Mouse (Mus musculus): ENCODE results near the gene Rbfox1. TPM values are rescaled to one million over a fixed set of nuclear protein-coding genes. Genes with fewer than 3 reads are reported as not detected.
A peak's percentile ranks its signal among the peaks of the same experiment; 100 is the strongest.

Gene Rbfox1
- total RNA-seq, 2 experiments from 2014 or later: 381 to 430 TPM

DNA sequence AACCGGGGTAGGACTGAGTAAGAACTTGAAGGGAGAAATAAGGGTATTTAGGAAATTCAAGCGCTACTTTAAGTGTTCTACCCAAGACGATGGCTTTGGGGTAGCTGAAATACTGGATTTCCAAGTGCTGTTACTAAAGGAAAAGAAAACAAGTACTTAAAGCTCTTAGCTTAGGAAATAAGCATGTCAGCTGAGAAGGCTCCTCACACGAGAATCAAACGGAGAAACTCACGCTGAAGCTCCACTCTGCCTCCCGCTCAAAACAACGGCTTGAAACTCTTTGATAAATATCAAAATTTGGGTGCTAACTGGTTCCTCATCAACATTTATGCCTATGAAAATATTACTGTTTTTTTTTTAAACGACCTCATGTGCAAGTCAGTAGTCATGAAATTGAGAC lies 1166.8 kb downstream of the Rbfox1 start:
- no peak for DNase-seq (ENCODE audit: extremely low spot score in 1 of 2, low spot score in 1 of 2)

DNA sequence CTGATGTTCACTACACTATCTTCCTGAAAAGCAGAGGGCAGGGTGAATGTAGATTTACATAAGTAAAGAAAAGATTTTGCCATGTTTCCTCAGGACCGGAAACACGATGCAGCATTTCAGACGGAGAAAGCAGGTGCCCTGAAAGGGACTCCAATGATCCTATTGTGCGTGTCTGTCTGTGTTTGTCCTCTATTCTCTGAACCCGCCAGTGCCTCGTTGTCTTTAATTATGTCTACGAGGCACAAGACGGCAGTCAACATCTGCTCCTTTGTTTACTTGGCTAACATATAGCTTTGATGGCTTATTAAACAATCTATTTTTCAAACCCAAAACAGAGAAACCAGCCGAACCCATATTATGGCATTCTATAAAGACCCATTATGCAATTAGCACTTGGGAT lies 1167.3 kb downstream of the Rbfox1 start:
- DNase-seq (ENCODE audit: extremely low spot score in 1 of 2, low spot score in 1 of 2): no peak

DNA sequence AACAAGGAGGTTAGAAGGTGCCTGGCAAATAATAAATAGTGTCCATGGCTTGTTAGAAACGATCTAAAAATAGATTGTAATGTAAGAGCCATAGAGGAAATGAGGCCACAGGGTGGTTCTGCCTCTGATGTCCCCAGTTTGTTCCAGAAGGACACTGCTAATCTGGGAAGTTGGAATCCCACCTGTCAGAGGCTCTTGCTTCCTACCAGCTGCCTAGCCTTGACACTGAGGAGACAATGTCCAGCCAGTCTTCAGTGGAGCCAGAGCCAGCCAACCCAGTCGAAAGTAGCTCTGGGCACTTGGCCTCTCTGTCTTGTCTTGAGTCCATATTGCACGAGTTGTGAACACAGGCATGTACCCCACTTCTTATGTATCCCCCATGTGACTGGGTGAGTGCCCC lies 1172.6 kb downstream of the Rbfox1 start:
- no peak for DNase-seq (ENCODE audit: extremely low spot score in 1 of 2, low spot score in 1 of 2)

DNA sequence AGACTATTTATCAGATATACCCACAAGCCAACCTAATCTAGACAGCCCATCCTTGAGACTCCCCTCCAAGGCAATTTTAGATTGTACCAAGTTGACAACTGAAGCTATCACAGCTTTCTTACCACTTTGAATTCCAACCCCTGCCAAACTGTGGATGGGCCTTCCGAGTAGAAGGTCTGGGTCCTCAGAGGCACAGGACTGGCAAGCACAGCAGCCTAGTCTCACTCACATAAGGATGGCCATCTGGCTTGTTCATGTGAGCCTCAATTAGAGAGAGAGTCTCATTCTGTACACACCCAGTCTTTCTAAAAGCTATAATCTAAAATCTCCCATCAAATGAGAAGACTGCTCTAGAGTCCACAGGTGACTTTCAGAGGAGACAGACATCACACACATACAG lies 1173.4 kb downstream of the Rbfox1 start:
- DNase-seq (ENCODE audit: extremely low spot score in 1 of 2, low spot score in 1 of 2): no peak

DNA sequence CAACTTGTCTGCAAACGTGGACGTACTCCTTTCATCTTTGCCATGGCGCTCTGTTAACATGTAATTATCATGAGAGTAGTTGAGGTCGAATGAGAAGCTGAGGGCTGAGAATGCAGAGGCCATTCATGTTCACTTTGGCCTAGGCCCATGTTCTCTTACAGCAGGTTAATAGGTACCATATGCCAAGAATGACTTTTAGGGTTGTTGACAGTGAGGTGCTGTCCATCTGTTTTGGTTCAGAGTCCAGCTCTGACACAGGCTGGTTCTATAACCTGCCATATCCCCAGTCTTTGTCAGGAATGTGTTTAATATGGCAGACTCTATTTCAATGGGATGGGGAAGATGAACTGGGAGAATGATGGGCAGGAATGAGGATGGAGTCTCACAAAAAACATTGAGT lies 1174.4 kb downstream of the Rbfox1 start:
- DNase-seq (ENCODE audit: extremely low spot score in 1 of 2, low spot score in 1 of 2): no peak

DNA sequence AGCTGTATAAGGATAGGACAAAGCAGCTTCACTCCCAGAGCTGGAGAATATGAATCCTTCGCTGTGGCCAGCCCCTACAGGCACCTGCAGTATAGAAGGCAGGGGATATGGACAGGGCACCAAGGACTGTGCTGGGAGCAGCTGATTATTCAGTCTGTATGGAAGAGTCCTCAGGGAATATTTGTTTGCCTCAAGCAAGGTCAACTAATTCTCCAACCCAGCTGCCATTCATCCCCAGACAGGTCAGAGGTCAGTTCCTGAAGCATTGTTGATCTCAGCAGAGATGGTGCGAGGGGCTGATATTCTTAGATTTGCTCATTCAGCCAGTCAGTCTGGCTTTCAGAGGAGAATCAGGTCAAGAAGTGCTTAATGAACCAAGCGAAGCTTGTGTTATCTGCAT lies 1175.7 kb downstream of the Rbfox1 start:
- no peak for DNase-seq (ENCODE audit: extremely low spot score in 1 of 2, low spot score in 1 of 2)

DNA sequence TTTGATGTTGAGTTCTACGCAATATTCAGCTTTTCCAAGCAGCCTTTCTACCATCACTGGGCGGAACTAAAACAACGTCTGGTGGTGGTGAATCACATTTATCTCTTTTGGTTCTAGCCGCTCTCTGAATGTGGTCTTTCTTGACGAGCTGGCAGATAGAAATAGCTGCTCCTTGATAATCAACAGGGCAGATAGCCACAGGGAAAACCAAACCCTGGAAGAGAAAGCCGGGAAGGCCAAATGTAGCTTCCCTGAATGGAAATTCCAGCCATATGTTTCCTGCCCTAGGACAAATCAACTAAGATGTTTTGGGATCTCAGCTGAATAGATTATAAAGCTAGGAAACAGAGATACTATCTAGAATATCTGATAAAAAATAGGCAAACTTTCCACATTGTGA lies 1177.4 kb downstream of the Rbfox1 start:
- DNase-seq (ENCODE audit: extremely low spot score in 1 of 2, low spot score in 1 of 2): no peak

DNA sequence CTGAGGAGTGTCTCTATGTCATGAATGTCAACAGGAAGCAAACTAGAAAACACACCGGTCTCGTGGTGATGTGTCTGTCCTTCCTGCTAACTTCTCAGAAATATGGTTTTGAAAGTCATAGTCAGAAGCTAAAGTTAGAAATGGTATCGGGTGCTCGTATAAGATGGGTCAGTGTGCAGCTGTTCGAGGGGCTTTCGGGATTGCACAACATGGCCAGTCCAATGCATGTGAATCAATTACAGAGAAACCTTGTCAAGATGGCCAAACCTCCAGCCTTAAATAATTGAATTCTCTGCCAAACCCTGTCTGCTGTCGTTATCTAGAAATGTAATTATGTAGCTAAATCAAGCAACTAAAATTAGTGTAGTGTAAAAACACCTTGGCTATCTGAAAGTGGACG lies 1182.0 kb downstream of the Rbfox1 start:
- no peak for DNase-seq (ENCODE audit: extremely low spot score in 1 of 2, low spot score in 1 of 2)

DNA sequence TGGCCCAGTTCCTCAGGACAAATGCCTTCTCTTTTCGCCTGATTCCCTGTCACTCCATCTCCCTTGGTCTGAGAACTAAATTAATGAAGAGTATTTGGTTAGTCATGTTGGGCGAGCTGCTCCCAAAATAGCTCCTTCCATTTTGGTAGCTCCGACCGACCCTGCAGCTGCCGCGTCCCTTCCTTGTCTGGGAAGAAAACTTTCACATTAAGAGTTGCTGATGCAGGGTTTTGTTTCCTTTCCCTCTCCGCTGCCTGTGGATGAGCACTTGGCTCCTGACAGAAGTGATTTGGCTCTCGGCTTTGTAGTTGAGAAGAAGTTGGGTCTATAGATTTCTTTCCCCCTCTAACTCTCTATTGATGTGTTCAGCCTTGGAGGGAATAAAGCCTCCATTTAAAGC lies 1184.4 kb downstream of the Rbfox1 start:
- no peak for DNase-seq (ENCODE audit: extremely low spot score in 1 of 2, low spot score in 1 of 2)

DNA sequence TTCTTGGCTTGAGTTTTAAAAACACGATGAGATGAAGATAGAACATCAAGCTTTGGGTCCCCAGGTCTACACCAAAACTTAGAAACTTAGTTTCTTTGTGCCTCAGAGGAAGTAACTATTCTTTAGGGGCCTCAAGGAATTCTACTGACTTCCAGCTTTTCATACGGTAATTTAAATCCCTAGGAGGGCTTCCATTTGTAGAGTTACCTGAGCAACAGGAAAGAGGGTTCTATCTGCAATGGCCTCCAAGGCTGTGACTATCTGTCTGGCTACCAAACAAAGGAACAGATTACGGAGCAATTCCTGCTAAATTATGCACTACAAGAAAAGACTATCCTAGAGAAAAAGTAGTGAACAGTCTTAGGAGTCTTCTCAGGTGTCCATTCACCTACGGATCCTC lies 1189.6 kb downstream of the Rbfox1 start:
- no peak for DNase-seq (ENCODE audit: extremely low spot score in 1 of 2, low spot score in 1 of 2)

DNA sequence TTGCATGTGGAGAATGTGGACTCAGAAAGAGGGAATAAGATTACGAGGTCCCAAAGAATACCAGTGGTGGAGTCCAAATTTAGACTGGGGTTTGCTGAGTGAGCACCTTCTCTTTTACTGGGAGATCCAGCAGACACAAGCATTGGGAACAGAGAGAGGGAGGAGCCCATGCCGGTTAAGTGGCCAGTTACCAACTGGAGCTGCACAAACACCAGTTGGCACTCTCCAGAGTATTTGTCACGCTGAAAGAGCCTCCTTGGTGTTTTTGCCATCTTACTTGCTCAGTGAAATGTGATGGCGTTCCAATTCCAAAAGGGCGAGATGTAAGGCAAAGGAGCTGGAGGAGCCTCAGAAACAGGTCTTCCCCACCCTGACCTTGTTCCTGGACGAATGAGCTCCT lies 1190.6 kb downstream of the Rbfox1 start:
- no peak for DNase-seq (ENCODE audit: extremely low spot score in 1 of 2, low spot score in 1 of 2)

DNA sequence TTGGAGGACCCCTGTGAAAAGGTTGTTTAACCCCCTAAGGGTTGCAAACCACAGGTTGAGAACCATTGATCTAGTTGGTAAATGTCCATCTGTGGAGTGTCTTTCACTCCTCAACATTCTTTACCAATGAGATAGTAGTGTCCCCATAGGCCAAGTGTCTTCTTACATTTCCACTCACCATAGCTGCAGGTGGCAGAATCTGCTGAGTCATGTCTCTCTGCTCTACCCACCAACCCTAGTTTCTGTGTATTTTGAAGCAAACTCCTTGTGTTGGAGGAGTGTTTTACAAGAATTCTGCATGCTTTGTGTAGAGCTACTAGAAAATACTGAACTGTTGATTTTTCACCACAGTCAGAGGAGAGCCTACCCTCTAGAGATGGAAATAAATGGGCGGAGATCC lies 1191.2 kb downstream of the Rbfox1 start:
- DNase-seq (ENCODE audit: extremely low spot score in 1 of 2, low spot score in 1 of 2): no peak

DNA sequence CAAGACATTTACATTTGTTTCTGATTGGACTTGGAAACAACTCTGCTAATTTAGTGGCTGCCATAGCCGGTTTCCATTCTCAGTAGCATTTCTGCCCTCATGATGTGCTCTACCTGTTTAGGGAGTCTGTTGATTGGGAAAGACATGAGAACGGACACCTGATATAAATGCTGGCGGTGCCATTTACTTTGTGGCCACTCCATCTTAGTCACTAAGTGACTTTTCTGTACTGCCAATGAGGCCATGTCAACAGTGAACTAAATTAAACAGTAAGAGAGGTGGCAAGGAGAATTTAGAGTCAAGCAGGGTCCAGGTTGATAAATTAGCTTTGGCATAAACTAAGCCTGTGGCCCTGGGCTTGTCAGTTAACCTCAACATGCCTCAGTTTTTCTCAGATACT lies 1191.6 kb downstream of the Rbfox1 start:
- no peak for DNase-seq (ENCODE audit: extremely low spot score in 1 of 2, low spot score in 1 of 2)

DNA sequence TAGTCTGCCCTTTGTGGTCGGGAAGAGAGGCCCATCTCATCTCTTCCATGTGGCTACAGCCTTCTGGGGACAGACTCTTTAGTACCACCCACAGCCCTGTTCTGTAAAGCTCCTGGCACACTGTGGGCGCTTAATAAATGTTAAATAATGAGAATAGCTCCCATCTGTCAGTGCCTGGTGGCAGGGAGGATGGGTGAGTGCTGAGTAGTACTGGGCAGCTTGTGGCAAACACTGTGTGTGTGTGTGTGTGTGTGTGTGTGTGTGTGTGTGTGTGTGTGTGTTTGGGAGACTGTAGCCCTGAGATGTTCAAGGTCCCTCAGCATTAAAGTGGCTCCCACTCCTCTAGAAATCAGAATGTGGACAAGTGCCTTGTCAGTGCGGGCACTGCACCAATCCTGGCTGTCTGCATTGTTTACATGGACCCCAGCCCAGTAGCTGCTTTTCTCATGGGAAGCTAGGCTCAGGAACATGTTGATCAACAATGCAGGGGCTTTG lies 1196.0 kb downstream of the Rbfox1 start:
- DNase-seq (ENCODE audit: extremely low spot score in 1 of 2, low spot score in 1 of 2): peak in 1 of 2 experiments; percentile 38

DNA sequence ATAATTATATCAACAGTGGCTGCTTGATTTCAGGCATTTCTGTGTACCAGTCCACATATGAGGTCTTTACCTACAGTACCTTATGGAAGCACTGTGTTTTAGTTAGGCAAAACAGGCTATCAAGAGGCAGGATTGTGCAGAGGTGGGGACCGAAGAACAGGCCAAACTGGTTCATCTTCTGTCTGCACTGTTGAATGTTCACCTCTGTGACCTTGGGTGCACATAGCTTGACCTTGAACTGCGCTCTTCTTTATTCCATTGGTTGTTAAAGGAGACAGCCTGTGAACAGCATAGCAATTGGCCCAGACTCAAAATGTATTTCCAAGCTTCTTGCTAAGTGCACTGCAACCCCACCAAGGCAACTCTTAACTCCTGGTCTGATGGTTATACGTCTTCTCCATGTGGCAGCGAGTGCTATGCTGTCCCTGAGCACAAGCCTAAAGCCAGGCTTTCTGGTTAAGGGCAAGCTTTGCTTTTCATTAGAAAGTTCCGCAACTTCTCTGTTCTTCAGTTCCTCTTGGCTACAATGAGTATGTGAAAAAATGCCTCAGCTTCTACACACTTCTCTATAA lies 1196.6 kb downstream of the Rbfox1 start:
- DNase-seq (ENCODE audit: extremely low spot score in 1 of 2, low spot score in 1 of 2): no peak

DNA sequence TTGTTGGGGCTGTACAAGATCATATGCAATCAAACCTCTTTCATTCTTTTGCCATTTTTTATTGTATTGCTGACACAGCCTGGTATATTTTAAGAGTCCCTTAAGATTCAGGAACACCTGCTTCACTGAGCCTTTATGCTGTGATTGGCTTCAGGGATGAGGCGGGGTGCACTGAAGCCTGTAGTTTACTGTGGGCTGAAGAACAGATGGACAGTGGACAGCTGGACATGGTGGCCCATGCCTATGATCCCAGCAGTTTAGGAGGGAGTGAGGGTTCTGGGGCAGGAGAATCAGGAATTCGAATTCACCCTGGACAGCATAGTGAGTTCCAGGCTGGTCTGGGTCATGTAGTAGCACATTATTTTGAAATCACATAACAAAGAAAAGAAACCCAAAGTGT lies 1198.8 kb downstream of the Rbfox1 start:
- no peak for DNase-seq (ENCODE audit: extremely low spot score in 1 of 2, low spot score in 1 of 2)

DNA sequence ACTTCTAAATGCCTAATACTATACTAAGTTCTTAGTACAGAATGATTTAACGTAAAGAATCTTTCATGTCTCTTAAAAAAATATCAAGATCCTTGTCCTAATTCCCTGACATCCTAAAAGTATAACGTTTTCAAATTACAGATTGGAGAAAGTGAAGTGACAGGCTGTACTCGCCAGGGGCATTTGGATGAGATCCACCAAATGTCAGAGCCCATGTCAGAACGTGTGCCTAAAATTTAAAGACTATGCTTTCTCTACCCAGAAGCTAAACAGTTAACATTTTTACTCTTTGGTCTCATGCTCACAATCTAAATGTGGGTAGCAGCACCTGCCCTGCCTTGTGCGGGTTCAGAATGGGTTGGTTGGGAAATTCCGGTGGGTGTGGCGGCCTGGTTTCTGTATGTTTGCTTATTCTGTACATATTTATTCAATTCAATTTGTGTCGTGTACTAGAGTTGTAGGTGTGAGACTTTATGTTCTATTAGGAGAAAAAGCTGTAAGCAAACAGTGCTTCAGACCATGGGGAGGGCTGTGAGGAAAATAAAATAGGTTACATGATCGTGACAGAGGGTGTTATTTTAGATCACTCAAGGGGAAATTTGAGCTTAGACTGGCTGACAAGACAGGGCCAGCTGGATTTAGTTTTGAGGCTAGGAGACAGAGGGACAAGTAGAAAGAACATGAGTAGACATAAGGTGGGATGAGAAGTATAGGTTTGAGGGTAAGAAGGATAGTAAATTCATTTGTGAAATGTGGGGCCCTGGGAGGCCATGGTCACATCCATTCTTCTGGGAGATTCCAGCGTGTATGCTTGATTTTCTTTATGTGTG lies 1203.7 kb downstream of the Rbfox1 start:
- DNase-seq (ENCODE audit: extremely low spot score in 1 of 2, low spot score in 1 of 2): no peak

DNA sequence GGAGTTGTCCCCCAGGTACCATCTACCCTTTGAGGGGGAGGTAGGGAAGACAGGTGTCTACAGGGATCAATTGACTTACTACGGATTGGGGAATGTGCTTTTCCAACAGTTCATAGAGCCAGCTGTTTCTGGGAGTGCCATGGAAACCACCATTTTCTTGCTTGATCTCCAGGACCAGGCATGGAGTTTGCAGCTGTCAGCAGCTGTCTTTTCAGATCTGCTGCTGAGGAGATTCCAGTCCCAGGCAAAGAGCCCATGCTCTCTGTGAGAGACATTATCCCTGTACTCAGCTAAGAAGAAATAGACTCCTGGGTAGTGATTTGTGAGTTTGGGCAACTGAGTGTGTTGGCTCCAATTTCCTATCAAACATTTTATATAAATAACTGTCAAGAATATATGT lies 1204.3 kb downstream of the Rbfox1 start:
- DNase-seq (ENCODE audit: extremely low spot score in 1 of 2, low spot score in 1 of 2): no peak

DNA sequence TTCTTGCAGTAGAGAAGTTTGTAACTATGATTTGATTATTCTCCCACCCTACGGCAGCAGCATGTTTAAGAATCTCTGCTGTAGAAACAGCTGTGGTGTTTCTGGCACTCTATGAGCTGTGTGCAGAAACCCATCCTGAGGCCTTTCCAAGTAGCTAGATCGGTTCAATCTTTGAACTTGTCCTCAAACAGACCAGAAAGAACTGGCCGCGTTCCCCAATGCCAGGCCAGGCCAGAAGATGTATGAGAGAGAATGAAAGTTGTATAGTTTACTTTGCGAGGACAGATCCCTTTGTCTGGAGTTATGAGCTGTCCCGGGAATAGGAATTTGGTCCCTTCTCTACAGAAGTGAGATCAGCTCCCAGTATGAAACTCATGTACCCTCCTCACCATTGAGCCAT lies 1205.0 kb downstream of the Rbfox1 start:
- DNase-seq (ENCODE audit: extremely low spot score in 1 of 2, low spot score in 1 of 2): no peak

DNA sequence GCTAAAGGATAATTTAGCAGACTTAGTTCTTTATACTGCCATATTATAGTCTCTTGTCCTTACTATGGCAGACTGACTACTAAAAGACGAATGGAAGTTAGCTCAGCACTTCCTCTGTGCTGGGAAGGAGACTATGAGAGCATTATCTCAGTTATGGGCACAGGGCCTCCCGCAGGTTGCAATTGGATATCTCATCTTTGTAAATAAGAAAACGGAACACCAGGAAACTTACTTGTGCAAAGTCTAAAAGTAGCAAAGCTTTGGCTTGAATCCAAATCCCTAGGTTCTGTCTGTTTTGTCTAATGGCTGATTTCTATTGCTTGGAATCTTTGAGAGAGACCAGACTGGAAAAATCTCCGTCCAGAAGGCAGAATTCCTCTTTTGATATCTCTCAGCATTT lies 1207.7 kb downstream of the Rbfox1 start:
- DNase-seq (ENCODE audit: extremely low spot score in 1 of 2, low spot score in 1 of 2): no peak

DNA sequence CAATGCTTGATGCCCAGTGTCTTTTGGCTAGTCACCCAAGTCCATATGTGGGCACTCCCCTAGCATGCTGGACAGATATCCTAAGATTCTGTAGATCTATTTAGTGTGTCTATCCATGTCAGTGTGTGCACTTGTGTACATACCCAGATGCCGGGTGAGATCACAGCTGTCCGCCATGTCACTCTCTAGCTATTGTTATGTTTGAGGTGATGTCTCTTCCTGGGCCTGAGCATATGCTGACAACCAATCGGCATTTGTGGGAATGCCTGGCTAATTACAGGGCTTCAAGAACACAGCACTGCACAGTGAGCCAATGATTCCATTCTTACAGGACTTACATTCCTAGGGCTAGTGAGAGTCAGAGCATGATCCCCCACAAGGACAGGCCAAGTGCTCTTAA lies 1208.5 kb downstream of the Rbfox1 start:
- DNase-seq (ENCODE audit: extremely low spot score in 1 of 2, low spot score in 1 of 2): no peak

DNA sequence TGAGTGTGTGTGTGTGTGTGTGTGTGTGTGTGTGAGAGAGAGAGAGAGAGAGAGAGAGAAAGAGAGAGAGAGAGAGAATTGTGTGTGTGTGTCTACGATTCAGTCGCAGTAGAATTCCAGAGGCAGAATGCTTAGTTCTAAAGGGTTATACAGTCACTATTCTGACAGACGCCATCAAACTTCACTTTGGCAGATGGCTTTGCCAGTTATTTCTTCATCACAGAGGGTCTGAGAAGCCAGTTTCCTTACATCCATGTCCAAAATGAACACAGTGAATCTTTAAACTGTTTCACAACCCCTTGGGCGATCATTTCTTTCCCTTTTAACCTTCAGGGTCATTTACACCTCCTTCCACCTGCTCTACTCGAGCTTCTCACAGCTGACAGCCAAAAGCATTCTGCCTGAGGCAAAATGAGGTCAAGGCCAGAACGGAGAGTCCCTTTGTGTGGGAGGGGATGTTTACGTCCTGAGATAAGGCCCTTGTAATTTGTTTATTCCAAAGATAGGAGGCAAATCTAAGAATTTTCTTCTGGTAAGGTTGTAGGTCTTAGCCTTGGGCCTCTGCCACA lies 1209.1 kb downstream of the Rbfox1 start:
- no peak for DNase-seq (ENCODE audit: extremely low spot score in 1 of 2, low spot score in 1 of 2)
